Mouse (Mus musculus) naive thymus-derived CD4-positive, alpha-beta T cell, adult 2 months (primary cell): ENCODE results near the gene 1700025C18Rik.

Experiments
- DNase-seq: peaks from one replicate; pipeline ENCODE4 v3.0.0-alpha.2; 2011; ENCODE audit warnings: low read depth

1700025C18Rik gene

DNA sequence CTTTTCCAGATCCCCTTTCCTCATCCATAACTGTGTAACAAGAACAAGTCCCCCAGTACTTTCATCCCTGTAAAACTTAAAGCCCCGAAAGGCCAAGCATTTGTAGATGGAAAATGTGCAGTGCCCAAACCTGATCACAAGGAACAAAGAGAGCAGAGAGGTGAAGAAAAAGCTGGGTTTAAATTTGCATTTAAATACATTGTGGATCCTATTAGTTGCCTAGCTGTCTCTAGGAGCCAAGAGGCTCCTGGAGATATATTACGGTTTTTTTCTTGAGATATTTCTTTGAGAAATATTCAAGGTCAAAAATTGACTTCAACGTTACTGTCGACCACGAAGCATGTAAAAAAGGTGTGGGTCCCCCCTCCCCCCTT, 55.5 kb downstream of the 1700025C18Rik start:
- DNase-seq, result no peak

DNA sequence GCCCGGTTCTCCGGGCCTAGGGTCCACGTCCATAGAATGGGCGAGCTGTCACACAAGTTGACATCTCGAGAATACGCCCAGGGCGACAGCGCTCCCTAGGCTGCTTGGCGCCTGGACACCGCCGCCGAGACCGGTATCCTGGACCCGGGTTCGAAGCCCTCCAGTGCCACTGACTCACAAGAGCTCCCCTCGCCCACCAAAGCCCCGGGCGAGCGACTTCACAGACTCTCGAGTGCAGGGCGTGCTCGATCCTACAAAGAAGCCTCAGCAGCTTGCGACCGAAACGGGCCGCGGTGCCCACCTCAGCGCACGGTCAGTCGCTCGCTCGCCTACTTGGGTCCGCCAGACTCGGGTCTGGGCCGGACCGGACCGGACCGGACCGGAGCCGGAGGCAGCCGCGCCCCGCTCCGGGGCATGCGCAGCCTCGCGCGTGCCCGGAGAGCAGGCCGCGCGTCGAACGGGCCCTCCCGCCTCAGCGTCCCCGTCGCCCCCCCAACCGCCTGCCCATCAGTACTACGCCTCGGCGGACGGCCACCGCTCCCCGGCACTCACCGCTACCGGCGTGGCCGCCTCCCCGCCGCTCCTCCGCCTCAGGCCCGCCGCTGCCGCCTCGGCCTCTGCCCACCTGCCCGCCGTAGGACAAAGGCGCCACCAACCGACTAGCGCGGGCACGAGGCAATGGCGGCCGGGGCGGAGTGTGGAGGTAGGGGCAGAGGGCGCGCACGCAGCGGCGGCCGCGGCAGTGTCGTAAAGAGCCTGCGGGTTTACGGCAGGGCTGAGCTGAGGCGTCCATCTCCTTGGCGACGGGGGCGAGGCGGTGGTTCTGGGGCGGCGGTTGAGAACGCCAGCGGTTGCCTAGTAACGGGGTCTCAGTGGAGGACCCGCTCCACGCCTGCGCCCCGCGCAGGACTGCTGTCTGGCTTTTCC, 56.2 kb downstream of the 1700025C18Rik start, which contains the start of gene Ncoa5:
Gene Ncoa5, minus strand, starts transcription at position 737 of the 927 bp plus-strand sequence.
- peak; percentile 96 for DNase-seq

- peak; percentile 43 for DNase-seq
Observed at GRCm38 (mm10) chr2:165033306-165033705, 57.2 kb downstream of the 1700025C18Rik start.

GRCm38 (mm10) chr2:165032533-165032932, 58.0 kb downstream of the 1700025C18Rik start:
- DNase-seq, result no peak
